Mouse (Mus musculus): ENCODE measurements around the gene Dcaf10.

DNA sequence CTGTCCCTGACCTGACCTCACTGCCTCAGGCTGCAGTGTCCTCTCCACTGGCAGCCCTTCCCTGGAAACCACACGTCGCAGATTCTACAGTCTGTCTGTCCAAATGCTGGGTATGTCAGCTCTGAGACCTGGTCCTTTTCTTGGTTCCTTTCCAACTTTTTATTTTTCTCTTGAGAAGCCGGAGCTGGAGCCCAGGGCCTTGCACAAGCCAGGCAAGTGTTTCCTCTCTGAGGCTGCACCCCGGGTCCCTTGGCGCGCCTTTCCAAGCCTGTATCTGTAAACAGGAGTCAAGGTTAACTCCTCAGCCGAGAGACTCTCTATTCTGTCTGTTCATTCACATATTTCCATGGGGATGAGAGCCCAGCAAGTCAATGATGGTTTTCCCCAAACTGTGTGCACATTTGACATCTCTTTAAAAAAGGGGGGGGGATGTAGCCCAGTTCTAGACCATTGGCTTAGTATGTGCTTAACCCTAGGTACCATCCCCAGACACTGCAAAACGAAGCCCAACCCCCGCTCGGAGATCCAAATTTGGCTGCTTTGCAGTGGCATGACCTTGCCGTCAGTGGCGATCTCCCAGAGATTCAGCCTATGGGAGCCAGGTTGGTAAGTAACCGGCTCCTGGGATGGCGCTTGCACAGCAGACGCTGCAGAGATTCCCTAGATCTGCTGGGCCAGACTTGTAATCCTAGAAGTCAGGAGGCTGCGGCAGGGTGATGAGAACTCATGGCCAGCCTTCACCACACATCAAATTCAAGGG lies 70.7 kb downstream of the Dcaf10 start:
- no peak for TF ChIP-seq CTCF (IDR thresholded peaks at IDR 0.05; ENCODE audit: insufficient read depth, low read depth, low read length)
- no peak for TF ChIP-seq POLR2A (IDR thresholded peaks at IDR 0.05; ENCODE audit: insufficient read depth, low read depth, low read length)
